Mouse (Mus musculus) limb, embryonic 14.5 days (tissue): ENCODE results near the gene Dock6. TPM values are rescaled to one million over a fixed set of nuclear protein-coding genes. Genes with fewer than 3 reads are reported as not detected.

Experiments
- ATAC-seq: fragments of 200-750 bp; cut with Nextera tagmentation; 2 replicates; pipeline ENCODE4 v1.8.0; 2017; ENCODE audit warnings: low read depth, moderate number of reproducible peaks, moderate TSS enrichment; ENCODE audit not compliant: low FRiP score
- DNase-seq: peaks from one replicate; pipeline ENCODE4 v3.0.0-alpha.2; 2015; ENCODE audit warnings: low spot score
- H3K27ac ChIP-seq: fragments of 300-500 bp; sonication (generic); replicated peaks from 2 replicates; pipeline ENCODE4 v1.5.1; 2014; ENCODE audit warnings: low read depth, mild to moderate bottlenecking, low read length, moderate library complexity, mixed read lengths
- H3K27me3 ChIP-seq: fragments of 300-500 bp; sonication (generic); 2 replicates; pipeline ENCODE4 v1.6.1; 2014; ENCODE audit warnings: low read length, mixed read lengths; ENCODE audit not compliant: control insufficient read depth, insufficient read depth
- H3K36me3 ChIP-seq: fragments of 300-500 bp; sonication (generic); 2 replicates; pipeline ENCODE4 v1.6.1; 2014; ENCODE audit warnings: mild to moderate bottlenecking, low read length, moderate library complexity, mixed read lengths; ENCODE audit not compliant: control insufficient read depth, insufficient read depth
- H3K4me1 ChIP-seq: fragments of 300-500 bp; sonication (generic); 2 replicates; pipeline ENCODE4 v1.6.1; 2014; ENCODE audit warnings: antibody characterized with exemption, low read length, mixed read lengths; ENCODE audit not compliant: control insufficient read depth, insufficient read depth
- H3K4me2 ChIP-seq: fragments of 300-500 bp; sonication (generic); replicated peaks from 2 replicates; pipeline ENCODE4 v1.6.1; 2014; ENCODE audit warnings: low read depth, mild to moderate bottlenecking, low read length, moderate library complexity; ENCODE audit not compliant: severe bottlenecking
- H3K4me3 ChIP-seq: fragments of 300-500 bp; sonication (generic); replicated peaks from 2 replicates; pipeline ENCODE4 v1.5.1; 2014; ENCODE audit warnings: low read length
- H3K9ac ChIP-seq: fragments of 300-500 bp; sonication (generic); 2 replicates; pipeline ENCODE4 v1.6.1; 2014; ENCODE audit warnings: mild to moderate bottlenecking, low read depth, low read length, moderate library complexity; ENCODE audit not compliant: severe bottlenecking
- H3K9me3 ChIP-seq: fragments of 300-500 bp; sonication (generic); 2 replicates; pipeline ENCODE4 v1.6.1; 2016; ENCODE audit warnings: low read length; ENCODE audit not compliant: control insufficient read depth
- POLR2A ChIP-seq: fragments of 200-500 bp; IDR thresholded peaks from 2 replicates; pipeline ENCODE4 v1.8.0; 2012; ENCODE audit warnings: inconsistent platforms, mild to moderate bottlenecking, moderate library complexity, borderline replicate concordance; ENCODE audit not compliant: insufficient read depth, insufficient read length; ENCODE audit errors: extremely low read depth
- WGBS: fragments of 180-500 bp; shearing (Covaris S2); extraction: QIAGEN DNeasy Blood & Tissue Kit; methylation state at CpG from one replicate; pipeline ENCODE4 v1.1.7; 2014; 5-methylcytosine and 5-hydroxymethylcytosine counted together
- polyA plus RNA-seq, 2 experiments: library from polyadenylated mRNA; depleted of rRNA in 1 of 2; stranded (reverse) in 1 of 2; unstranded in 1 of 2; fragments of >200 nt; fragmentation: Nextera tagmentation in 1 of 2; extraction: Ambion mirVana in 1 of 2; gene quantifications; 2 replicates each; pipeline versions ENCODE4 v1.2.1 to v1.2.3; 2012 to 2014

The Dock6 gene
- polyA plus RNA-seq, 2 experiments: 31.6 to 155 TPM

GRCm38 (mm10) chr9:21830461-21830850 is 22.0 kb downstream of the Dock6 start:
- DNase-seq: no peak
- H3K36me3 ChIP-seq: peaks cover 69% of the 10 kb centered on the region
- TF ChIP-seq POLR2A: no peak
- no peaks in the 10 kb centered on the region for H3K9me3 ChIP-seq
- H3K4me3 ChIP-seq: no peak overlapping the region
- no peak overlapping the region for H3K27ac ChIP-seq
- no peak overlapping the region for H3K9ac ChIP-seq
- H3K4me1 ChIP-seq: no peaks in the 10 kb centered on the region
- 85% methylated on average over 5 of the region's 5 CpGs for WGBS
- ATAC-seq: no peak
- H3K27me3 ChIP-seq: no peaks in the 10 kb centered on the region
- H3K4me2 ChIP-seq: no peak overlapping the region

DNA sequence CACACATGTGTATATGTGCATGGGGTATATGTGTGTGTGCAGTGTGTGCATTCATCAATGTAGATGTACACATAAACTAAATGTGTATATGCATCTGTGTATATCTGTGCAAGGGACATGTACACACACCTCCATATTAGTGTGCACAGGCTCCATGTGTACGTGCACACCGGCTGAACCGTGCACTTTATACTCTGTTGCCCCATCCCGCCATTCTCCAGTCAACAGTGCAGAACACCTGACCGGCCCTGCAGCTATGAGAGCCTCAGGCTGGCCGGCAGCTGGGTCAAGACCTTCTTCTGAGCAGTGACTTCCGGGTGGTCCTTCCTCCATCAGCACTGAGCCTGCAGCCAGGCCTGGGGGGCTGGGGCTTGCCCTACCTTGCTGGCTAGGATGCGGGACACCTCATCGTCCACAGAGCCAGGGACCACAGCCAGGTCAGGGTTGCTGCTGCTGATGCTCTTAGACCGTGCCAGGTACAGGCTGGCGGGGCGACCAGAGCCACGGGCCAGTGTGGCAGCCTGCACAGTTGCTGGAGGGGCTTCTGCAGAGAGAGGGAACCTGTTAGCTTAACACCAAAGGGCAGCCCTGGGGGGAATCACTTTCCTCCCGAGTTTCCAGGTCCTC is 22.5 kb downstream of the Dock6 start:
- Histone ChIP-seq H3K27ac (no peak overlapping the region), H3K36me3 (peaks cover 67% of the 10 kb centered on the region), H3K4me1 (no peaks in the 10 kb centered on the region), H3K27me3 (no peaks in the 10 kb centered on the region), H3K4me3 (no peak overlapping the region), H3K4me2 (no peak overlapping the region), H3K9me3 (no peaks in the 10 kb centered on the region), H3K9ac (no peak overlapping the region)
- ATAC-seq: no peak
- no peak for DNase-seq
- TF ChIP-seq POLR2A: no peak
- 88% methylated on average over 14 of the region's 14 CpGs for WGBS

DNA sequence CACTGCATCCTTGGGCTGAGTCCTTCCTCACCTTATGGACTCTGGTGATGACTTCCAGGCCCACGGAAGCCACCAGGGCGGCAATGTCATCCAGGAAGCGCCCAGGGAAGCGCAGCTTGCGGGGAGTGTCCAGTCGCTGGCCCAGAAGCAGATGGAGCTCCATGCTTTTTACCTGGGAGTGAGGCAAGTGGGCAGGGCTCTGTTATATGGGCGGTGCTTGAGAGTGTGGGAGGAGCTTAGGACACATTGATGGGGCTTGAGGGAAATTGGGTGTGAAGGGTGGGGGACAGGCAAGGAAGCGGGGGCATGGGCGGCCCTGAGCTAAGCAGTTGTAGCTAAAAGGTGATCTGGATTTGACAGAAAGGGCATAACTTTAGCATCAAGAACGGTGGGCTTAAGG is 28.1 kb downstream of the Dock6 start:
- Histone ChIP-seq H3K27me3 (no peaks in the 10 kb centered on the region), H3K36me3 (peaks cover 52% of the 10 kb centered on the region), H3K27ac (no peak overlapping the region), H3K4me1 (no peaks in the 10 kb centered on the region), H3K9ac (no peak overlapping the region), H3K4me3 (no peak overlapping the region), H3K9me3 (no peaks in the 10 kb centered on the region), H3K4me2 (no peak overlapping the region)
- ATAC-seq (no peak), DNase-seq (no peak)
- 62% methylated on average over 10 of the region's 10 CpGs for WGBS
- TF ChIP-seq POLR2A: no peak

- Histone ChIP-seq H3K27ac (no peak overlapping the region), H3K4me2 (no peak overlapping the region), H3K36me3 (peaks cover 50% of the 10 kb centered on the region), H3K9me3 (no peaks in the 10 kb centered on the region), H3K9ac (no peak overlapping the region), H3K4me3 (no peak overlapping the region), H3K27me3 (no peaks in the 10 kb centered on the region), H3K4me1 (no peaks in the 10 kb centered on the region)
- DNase-seq (no peak), ATAC-seq (no peak)
- 56% methylated on average over 4 of the region's 4 CpGs for WGBS
- TF ChIP-seq POLR2A: no peak
Observed at GRCm38 (mm10) chr9:21823957-21824356, 28.5 kb downstream of the Dock6 start.

- H3K27me3 ChIP-seq: no peaks in the 10 kb centered on the region
- DNase-seq (no peak), ATAC-seq (no peak)
- no peak for TF ChIP-seq POLR2A
- H3K4me1 ChIP-seq: no peaks in the 10 kb centered on the region
- H3K9me3 ChIP-seq: no peaks in the 10 kb centered on the region
- WGBS: 77% methylated on average over 6 of the region's 6 CpGs
- peaks cover 49% of the 10 kb centered on the region for H3K36me3 ChIP-seq
- no peak overlapping the region for H3K4me3 ChIP-seq
- no peak overlapping the region for H3K9ac ChIP-seq
- no peak overlapping the region for H3K4me2 ChIP-seq
- no peak overlapping the region for H3K27ac ChIP-seq
Observed at GRCm38 (mm10) chr9:21822686-21823085, 29.7 kb downstream of the Dock6 start.
